Mouse (Mus musculus) kidney, embryonic 14.5 days (tissue): ENCODE measurements around the gene B3gat3. TPM values are rescaled to one million over a fixed set of nuclear protein-coding genes. Genes with fewer than 3 reads are reported as not detected.
A peak's percentile ranks its signal among the peaks of the same experiment; 100 is the strongest.

Experiments used
- ATAC-seq: fragments of 200-750 bp; cut with Nextera tagmentation; 2 replicates; pipeline ENCODE4 v1.8.0; 2017; ENCODE audit warnings: moderate number of reproducible peaks, mild to moderate bottlenecking, moderate TSS enrichment, moderate library complexity; ENCODE audit not compliant: low FRiP score, low TSS enrichment
- H3K27ac ChIP-seq: fragments of 300-500 bp; sonication (generic); 2 replicates; pipeline ENCODE4 v1.5.1; 2014; ENCODE audit warnings: low read depth, mild to moderate bottlenecking, low read length, moderate library complexity, mixed read lengths
- H3K27me3 ChIP-seq: fragments of 300-500 bp; sonication (generic); 2 replicates; pipeline ENCODE4 v1.6.1; 2014; ENCODE audit warnings: mild to moderate bottlenecking, low read length; ENCODE audit not compliant: control insufficient read depth, insufficient read depth
- H3K36me3 ChIP-seq: fragments of 300-500 bp; sonication (generic); 2 replicates; pipeline ENCODE4 v1.6.1; 2014; ENCODE audit warnings: low read length, mixed read lengths; ENCODE audit not compliant: control insufficient read depth, insufficient read depth
- H3K4me1 ChIP-seq: fragments of 300-500 bp; sonication (generic); 2 replicates; pipeline ENCODE4 v1.6.1; 2014; ENCODE audit warnings: low read length, mixed read lengths; ENCODE audit not compliant: control insufficient read depth, insufficient read depth
- H3K4me2 ChIP-seq: fragments of 300-500 bp; sonication (generic); replicated peaks from 2 replicates; pipeline ENCODE4 v1.6.1; 2014; ENCODE audit warnings: low read depth, mild to moderate bottlenecking, low read length
- H3K4me3 ChIP-seq: fragments of 300-500 bp; sonication (generic); 2 replicates; pipeline ENCODE4 v1.5.1; 2014; ENCODE audit warnings: mild to moderate bottlenecking, low read length
- H3K9ac ChIP-seq: fragments of 300-500 bp; sonication (generic); 2 replicates; pipeline ENCODE4 v1.6.1; 2014; ENCODE audit warnings: low read depth, mild to moderate bottlenecking, low read length, moderate library complexity
- H3K9me3 ChIP-seq: fragments of 300-500 bp; sonication (generic); 2 replicates; pipeline ENCODE4 v1.6.1; 2016; ENCODE audit warnings: low read length; ENCODE audit not compliant: control insufficient read depth
- WGBS: fragments of 180-500 bp; shearing (Covaris S2); extraction: QIAGEN DNeasy Blood & Tissue Kit; methylation state at CpG from one replicate; pipeline ENCODE4 v1.1.7; 2014; 5-methylcytosine and 5-hydroxymethylcytosine counted together
- polyA plus RNA-seq: library from polyadenylated mRNA; unstranded; fragments of >200 nt; fragmentation: Nextera tagmentation; extraction: Ambion mirVana; gene quantifications from 2 replicates; pipeline ENCODE4 v1.2.1, GENCODE M21; 2014

The B3gat3 gene
- polyA plus RNA-seq, 1 experiment from 2014 or later = 38.8 TPM

DNA sequence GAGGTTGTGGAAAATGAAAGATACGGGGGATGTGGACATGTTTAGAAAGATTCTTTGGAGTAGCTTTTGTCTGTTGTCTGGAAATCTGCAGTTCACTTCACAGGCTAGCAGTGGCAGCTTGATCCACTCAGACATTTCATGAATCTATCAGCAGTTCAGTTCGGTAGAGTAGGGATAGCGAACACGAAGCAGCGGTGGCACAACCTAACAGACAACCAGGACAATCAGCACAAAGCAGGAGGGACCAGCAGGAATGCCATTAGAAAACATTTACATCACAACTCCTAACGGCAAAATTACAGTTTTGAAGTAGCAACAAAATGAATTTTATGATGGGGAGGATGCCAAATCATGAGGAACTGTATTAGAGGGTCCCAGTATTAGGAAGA is 496 bp upstream of the B3gat3 start:
- H3K4me1 ChIP-seq = peaks cover 10% of the 10 kb centered on the region; the same call in 1 of the 2 replicates
- H3K9me3 ChIP-seq = no peaks in the 10 kb centered on the region
- H3K4me2 ChIP-seq = peak overlapping the region; percentile 68
- H3K27me3 ChIP-seq = no peaks in the 10 kb centered on the region
- peak overlapping the region; percentile 82 for H3K27ac ChIP-seq
- peak overlapping the region; percentile 68; the same call in 1 of the 2 replicates for H3K9ac ChIP-seq
- H3K36me3 ChIP-seq = peaks cover 32% of the 10 kb centered on the region
- peak overlapping the region; percentile 72; the same call in 1 of the 2 replicates for H3K4me3 ChIP-seq
- WGBS = 63% methylated on average over 6 of the region's 6 CpGs
- ATAC-seq = no peak; the same call in 1 of the 2 replicates

DNA sequence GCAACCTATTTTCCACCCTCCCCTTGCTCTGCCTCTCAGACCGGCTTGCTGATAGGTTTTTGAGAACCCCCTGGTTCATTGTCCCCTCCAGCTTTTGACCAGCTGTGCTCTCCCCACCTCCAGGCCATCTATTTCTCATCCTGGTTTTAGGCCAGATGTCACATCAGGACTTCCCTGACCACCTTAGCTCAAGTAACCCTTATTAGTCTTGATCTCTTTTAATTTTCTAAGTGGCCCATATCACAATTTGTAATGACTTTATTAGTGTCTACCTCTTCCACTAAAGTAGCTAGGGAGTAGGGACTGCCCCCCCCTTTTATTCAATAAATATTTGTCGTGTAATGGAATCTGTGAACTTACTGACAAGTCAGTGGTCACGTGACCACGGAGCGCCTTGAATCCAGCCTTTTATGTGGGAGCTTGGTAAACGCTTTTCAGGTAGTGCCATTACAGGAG is 690 bp downstream of the B3gat3 start:
- peaks cover 10% of the 10 kb centered on the region; the same call in 1 of the 2 replicates for H3K4me1 ChIP-seq
- ATAC-seq = no peak
- H3K36me3 ChIP-seq = peaks cover 25% of the 10 kb centered on the region
- peak overlapping the region; percentile 68 for H3K4me2 ChIP-seq
- no peaks in the 10 kb centered on the region for H3K9me3 ChIP-seq
- H3K9ac ChIP-seq = peak overlapping the region; percentile 68
- under 1% methylated on average over 6 of the region's 6 CpGs for WGBS
- H3K27ac ChIP-seq = peak overlapping the region; percentile 82
- peak overlapping the region; percentile 72 for H3K4me3 ChIP-seq
- no peaks in the 10 kb centered on the region for H3K27me3 ChIP-seq

DNA sequence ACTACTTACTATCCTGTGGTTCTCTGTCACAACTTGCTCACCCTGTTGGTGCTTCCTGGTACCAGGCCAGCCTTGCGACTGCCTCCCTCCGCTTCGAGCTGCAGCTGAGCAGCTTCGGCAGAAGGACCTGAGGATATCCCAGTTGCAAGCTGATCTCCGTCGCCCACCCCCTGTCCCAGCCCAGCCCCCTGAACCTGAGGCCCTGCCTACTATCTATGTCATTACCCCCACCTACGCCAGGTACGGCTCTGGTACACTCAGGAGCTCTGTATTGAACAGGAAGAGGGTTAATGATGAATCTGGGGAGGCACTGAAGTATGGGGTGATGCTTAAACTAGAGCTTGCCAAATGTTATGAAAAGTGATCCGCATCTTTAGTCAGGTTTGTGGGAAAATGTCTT is 1.6 kb downstream of the B3gat3 start:
- H3K9me3 ChIP-seq = no peaks in the 10 kb centered on the region
- 0 out of 2 replicates have a peak overlapping the region, but pooled peaks have one; percentile 72 for H3K4me3 ChIP-seq
- no peak for ATAC-seq
- no peak overlapping the region for H3K27ac ChIP-seq
- H3K4me1 ChIP-seq = peaks cover 10% of the 10 kb centered on the region; the same call in 1 of the 2 replicates
- H3K9ac ChIP-seq = no peak overlapping the region
- peak overlapping the region; percentile 68 for H3K4me2 ChIP-seq
- WGBS = 80% methylated on average over 9 of the region's 9 CpGs
- no peaks in the 10 kb centered on the region for H3K27me3 ChIP-seq
- peaks cover 25% of the 10 kb centered on the region; the same call in 1 of the 2 replicates for H3K36me3 ChIP-seq

DNA sequence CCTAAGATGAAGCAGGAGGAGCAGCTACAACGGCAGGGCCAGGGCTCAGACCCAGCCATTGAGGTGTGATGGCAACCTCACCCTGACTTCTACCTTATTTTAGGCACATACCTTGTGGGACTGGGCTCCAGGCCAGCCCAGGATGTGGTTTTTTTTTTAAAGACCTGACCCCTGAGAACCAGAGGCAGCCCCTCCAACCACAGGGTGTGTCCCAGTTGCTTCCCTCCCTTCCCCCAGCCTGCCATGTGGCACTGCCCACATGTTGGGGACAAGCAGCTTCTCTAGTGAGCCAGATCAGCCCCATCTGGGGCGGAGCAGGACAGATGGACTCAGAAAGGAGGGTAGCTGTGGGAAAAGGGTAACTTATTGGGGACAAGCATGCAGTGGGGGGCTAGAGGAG is 6.6 kb downstream of the B3gat3 start:
- peaks cover 34% of the 10 kb centered on the region; the same call in 1 of the 2 replicates for H3K36me3 ChIP-seq
- H3K9ac ChIP-seq = no peak overlapping the region
- peaks cover 17% of the 10 kb centered on the region for H3K4me1 ChIP-seq
- ATAC-seq = no peak
- WGBS = 100% methylated on average over 2 of the region's 2 CpGs
- no peak overlapping the region for H3K4me3 ChIP-seq
- H3K4me2 ChIP-seq = no peak overlapping the region
- no peaks in the 10 kb centered on the region for H3K9me3 ChIP-seq
- no peak overlapping the region for H3K27ac ChIP-seq
- H3K27me3 ChIP-seq = no peaks in the 10 kb centered on the region

DNA sequence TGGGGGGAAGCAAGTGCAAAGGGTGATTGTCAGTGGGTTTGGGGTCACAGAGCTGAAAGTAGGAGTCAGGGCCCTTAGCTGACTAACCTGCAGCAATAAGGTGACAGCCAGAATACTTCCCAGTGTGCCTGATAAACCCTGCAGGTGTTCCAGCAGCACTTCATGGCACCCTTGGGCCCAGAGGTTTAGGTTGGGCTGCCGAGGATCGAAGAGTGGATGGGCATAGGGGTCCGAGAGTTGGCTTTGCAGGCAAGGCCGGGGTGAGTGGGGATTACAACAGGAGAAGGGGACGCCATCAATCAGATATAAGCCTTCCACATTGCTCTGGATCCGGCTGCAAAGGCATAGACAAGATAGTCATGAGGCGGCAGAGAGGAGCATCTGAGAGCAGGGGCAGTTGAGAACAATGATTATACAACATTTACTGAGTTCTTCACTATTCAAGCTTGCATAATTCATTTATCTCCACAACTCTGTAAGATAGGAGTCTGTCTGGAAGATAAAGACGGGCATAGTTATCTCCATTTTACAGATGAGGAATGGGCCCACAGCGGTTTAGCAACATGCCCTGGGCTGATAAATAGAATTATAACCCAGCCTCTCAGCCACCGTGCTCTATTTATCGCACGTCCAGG is 7.8 kb downstream of the B3gat3 start:
- Histone ChIP-seq H3K9ac (no peak overlapping the region), H3K27me3 (no peaks in the 10 kb centered on the region), H3K9me3 (no peaks in the 10 kb centered on the region), H3K4me3 (no peak overlapping the region), H3K4me1 (peaks cover 16% of the 10 kb centered on the region), H3K36me3 (peaks cover 35% of the 10 kb centered on the region), H3K4me2 (no peak overlapping the region), H3K27ac (no peak overlapping the region)
- ATAC-seq = no peak
- 87% methylated on average over 12 of the region's 12 CpGs for WGBS

DNA sequence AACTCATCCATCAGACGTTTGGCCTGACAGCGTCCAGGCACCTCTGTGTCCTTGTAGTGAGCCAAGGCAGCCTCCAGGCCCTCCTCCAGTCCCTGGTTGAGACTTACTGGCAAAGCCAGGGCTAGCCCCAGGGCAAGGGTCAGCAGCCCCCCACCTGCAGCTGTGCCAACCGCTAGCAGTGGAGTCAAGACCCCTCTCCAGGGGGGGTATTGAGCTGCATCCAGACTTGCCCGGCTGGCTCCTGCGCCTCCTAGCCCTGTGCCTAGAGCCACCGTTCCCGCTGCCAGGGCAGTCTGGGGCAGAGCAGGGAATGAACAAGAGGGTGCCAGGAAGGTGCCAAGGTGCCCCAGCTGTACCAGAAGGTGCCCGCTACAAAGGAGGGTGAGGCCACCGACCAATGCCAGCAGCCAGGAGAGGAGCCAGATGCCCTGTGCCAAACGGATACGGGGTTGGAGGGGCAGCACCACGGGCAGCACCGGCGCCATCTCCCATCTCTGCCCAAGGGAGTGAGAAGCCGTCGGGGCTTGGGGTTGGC is 8.6 kb downstream of the B3gat3 start:
- Histone ChIP-seq H3K36me3 (peaks cover 42% of the 10 kb centered on the region), H3K9me3 (no peaks in the 10 kb centered on the region), H3K27me3 (no peaks in the 10 kb centered on the region), H3K4me3 (peak overlapping the region; percentile 82), H3K4me1 (peaks cover 16% of the 10 kb centered on the region), H3K9ac (peak overlapping the region; percentile 81), H3K27ac (peak overlapping the region; percentile 83; the same call in 1 of the 2 replicates), H3K4me2 (peak overlapping the region; percentile 83)
- WGBS = 19% methylated on average over 16 of the region's 16 CpGs
- ATAC-seq = peak; percentile 24; the same call in 1 of the 2 replicates

DNA sequence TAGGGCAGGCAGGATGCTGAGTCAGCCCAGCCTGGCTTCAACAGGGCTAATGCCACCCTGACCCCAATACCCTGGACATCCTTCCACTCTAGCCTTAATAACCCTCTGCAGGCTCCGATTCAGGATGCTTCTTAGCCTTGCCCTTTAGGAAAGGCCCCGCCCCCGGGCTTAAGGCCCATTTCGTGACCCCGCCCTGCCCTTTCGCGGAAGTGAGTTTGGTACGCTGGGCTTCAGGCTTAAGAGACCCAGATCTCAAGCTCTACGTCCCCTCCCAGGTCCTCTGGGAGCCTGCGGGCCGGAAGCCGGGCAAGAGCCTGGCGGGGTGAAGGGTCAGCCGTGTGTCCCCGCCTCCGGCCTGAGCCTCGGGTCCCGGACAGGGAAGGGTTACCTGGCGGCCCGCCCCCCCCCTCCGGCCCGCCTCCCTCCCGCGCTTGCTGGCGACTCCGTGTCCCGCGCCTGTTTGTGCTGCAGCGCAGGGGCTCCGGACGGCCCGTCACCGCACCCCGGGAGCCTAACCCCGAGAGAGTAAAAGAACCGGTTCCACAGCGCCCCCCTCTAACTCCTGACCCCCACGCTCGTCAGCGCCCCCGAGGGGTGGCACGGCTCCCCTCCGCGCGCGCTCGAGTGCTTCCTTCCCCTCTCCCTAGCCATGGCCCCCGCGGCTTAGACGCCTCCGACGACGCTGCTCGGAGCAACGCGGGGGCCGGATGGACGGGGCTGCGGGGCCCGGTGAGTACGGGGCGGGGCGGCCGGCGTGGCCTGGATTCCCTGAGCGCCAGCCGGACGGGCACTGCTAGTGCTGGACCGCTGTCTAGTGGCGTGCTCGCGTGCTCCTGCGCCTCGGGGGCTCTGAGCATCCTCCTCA is 9.3 kb downstream of the B3gat3 start, which contains the start of the genes Rom1 and Eml3:
Gene Rom1, minus strand, starts transcription at position 133 of the 865 bp plus-strand sequence.
Gene Eml3, plus strand, starts transcription at position 329 of the 865 bp plus-strand sequence.
- H3K9ac ChIP-seq = peak within 1 kb of the TSS; percentile 81
- no peaks in the 10 kb centered on the region for H3K9me3 ChIP-seq
- ATAC-seq = peak; percentile 85
- H3K36me3 ChIP-seq = peaks cover 45% of the 10 kb centered on the region
- H3K4me1 ChIP-seq = peaks cover 16% of the 10 kb centered on the region
- H3K4me2 ChIP-seq = peak within 1 kb of the TSS; percentile 83
- H3K27ac ChIP-seq = peak within 1 kb of the TSS; percentile 83
- peak within 1 kb of the TSS; percentile 82 for H3K4me3 ChIP-seq
- under 1% methylated on average over 48 of the region's 74 CpGs for WGBS
- H3K27me3 ChIP-seq = no peaks in the 10 kb centered on the region

DNA sequence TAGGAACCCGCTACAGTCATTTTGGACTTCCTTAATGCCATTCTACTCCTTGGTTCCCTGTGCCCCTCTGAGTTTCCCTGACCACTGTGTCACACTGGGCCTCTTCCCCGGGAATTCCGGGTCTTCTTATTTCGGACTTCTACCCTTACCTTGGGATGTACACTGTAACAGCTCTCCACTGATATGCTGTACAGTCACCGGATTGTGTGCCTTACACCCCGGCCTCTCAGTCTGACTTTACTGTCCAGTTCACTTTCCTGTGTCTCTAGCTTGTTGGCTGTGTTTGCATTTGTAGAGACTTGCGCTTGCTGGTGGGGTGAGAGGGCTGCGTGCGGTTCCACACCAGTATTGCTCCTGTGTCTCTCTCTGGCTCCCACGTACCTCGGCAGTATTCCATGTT is 9.9 kb downstream of the B3gat3 start:
- Histone ChIP-seq H3K4me3 (peak overlapping the region; percentile 82), H3K4me1 (peaks cover 16% of the 10 kb centered on the region), H3K27ac (peak overlapping the region; percentile 83; the same call in 1 of the 2 replicates), H3K9me3 (no peaks in the 10 kb centered on the region), H3K36me3 (peaks cover 50% of the 10 kb centered on the region), H3K27me3 (no peaks in the 10 kb centered on the region), H3K4me2 (peak overlapping the region; percentile 83), H3K9ac (peak overlapping the region; percentile 81)
- WGBS = 6% methylated on average over 11 of the region's 11 CpGs
- ATAC-seq = 0 out of 2 replicates have a peak, but pooled peaks have one; percentile 20
